Mouse (Mus musculus) kidney, embryonic 16.5 days (tissue): Measurements from ENCODE around the gene Tmed10. TPM values are rescaled to one million over a fixed set of nuclear protein-coding genes. Genes with fewer than 3 reads are reported as not detected.

Source experiments
- ATAC-seq: fragments of 200-750 bp; cut with Nextera tagmentation; 2 replicates; pipeline ENCODE4 v1.8.0; 2017; ENCODE audit warnings: moderate TSS enrichment; ENCODE audit not compliant: low FRiP score, low TSS enrichment
- H3K27ac ChIP-seq: fragments of 300-500 bp; sonication (generic); 2 replicates; pipeline ENCODE4 v1.5.1; 2014; ENCODE audit warnings: low read length
- H3K27me3 ChIP-seq: fragments of 300-500 bp; sonication (generic); 2 replicates; pipeline ENCODE4 v1.6.1; 2014; ENCODE audit warnings: low read length, control low read depth, mixed read lengths; ENCODE audit not compliant: insufficient read depth
- H3K36me3 ChIP-seq: fragments of 300-500 bp; sonication (generic); 2 replicates; pipeline ENCODE4 v1.6.1; 2014; ENCODE audit warnings: low read length, control low read depth, mixed read lengths; ENCODE audit not compliant: insufficient read depth
- H3K4me1 ChIP-seq: fragments of 300-500 bp; sonication (generic); 2 replicates; pipeline ENCODE4 v1.6.1; 2014; ENCODE audit warnings: low read length, control low read depth, mixed read lengths; ENCODE audit not compliant: insufficient read depth
- H3K4me2 ChIP-seq: fragments of 300-500 bp; sonication (generic); replicated peaks from 2 replicates; pipeline ENCODE4 v1.6.1; 2014; ENCODE audit warnings: low read depth, low read length
- H3K4me3 ChIP-seq: fragments of 300-500 bp; sonication (generic); 2 replicates; pipeline ENCODE4 v1.5.1; 2014; ENCODE audit warnings: mild to moderate bottlenecking, low read length
- H3K9ac ChIP-seq: fragments of 300-500 bp; sonication (generic); replicated peaks from 2 replicates; pipeline ENCODE4 v1.6.1; 2014; ENCODE audit warnings: low read length
- H3K9me3 ChIP-seq: fragments of 300-500 bp; sonication (generic); 2 replicates; pipeline ENCODE4 v1.6.1; 2016; ENCODE audit warnings: low read length, control low read depth
- WGBS: fragments of 180-500 bp; shearing (Covaris S2); extraction: QIAGEN DNeasy Blood & Tissue Kit; methylation state at CpG from one replicate; pipeline ENCODE4 v1.1.7; 2014; 5-methylcytosine and 5-hydroxymethylcytosine counted together
- polyA plus RNA-seq: library from polyadenylated mRNA; unstranded; fragments of >200 nt; fragmentation: Nextera tagmentation; extraction: Ambion mirVana; gene quantifications from 2 replicates; pipeline ENCODE4 v1.2.1, GENCODE M21; 2015

Gene Tmed10
- polyA plus RNA-seq, 1 experiment from 2014 or later: 350 TPM

DNA sequence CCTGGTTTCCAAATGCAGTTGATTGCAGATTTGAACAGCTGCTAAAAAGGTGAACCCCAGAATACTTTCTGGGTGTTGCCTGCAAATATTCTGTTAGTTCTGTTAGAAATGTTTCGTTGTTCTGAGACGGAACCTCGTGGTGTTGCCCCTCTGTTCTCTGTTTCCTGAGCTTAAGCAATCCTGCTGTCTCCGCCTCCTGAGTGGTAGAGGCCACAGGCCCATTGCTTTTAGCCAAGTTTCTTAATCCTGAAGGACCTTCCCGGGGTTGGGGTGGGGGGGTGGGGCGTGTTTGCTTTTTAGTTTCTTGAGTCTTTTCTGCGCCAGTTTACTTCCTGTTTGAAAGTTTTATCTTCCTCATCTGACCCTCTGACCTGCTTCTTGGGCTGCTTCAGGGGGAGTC, 19.3 kb upstream of the Tmed10 start:
- Histone ChIP-seq H3K36me3 (no peaks in the 10 kb centered on the region), H3K4me1 (no peaks in the 10 kb centered on the region), H3K4me2 (no peak overlapping the region), H3K9me3 (no peaks in the 10 kb centered on the region), H3K4me3 (no peak overlapping the region), H3K9ac (no peak overlapping the region), H3K27me3 (no peaks in the 10 kb centered on the region), H3K27ac (no peak overlapping the region)
- ATAC-seq: no peak
- WGBS: 58% methylated on average over 7 of the region's 7 CpGs

GRCm38 (mm10) chr12:85393526-85393925, 18.9 kb upstream of the Tmed10 start:
- WGBS: 85% methylated on average over 5 of the region's 5 CpGs
- Histone ChIP-seq H3K36me3 (no peaks in the 10 kb centered on the region), H3K4me3 (no peak overlapping the region), H3K27ac (no peak overlapping the region), H3K9ac (no peak overlapping the region), H3K27me3 (no peaks in the 10 kb centered on the region), H3K4me2 (no peak overlapping the region), H3K9me3 (no peaks in the 10 kb centered on the region), H3K4me1 (no peaks in the 10 kb centered on the region)
- ATAC-seq: no peak

DNA sequence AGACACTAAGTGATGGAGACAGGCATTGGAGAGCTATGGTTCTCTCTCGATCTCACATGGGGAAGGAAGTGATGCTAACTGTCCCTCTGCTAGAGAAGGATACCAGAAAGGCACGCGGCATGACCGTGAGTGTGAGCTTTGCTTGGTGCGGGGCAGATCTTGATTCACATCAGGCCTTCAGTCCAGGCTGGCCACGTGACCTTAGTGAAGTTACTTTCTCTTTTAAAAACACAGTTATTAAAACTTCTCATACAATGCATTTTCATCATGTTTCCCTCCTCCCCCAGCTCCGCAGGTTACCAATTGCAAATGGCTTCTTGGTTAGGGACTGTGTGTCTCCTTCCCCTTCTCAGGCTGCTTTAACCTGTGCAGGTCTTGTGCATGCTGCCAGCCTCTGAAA, 16.5 kb upstream of the Tmed10 start:
- Histone ChIP-seq H3K27me3 (no peaks in the 10 kb centered on the region), H3K36me3 (no peaks in the 10 kb centered on the region), H3K27ac (no peak overlapping the region), H3K9ac (no peak overlapping the region), H3K9me3 (no peaks in the 10 kb centered on the region), H3K4me3 (no peak overlapping the region), H3K4me1 (no peaks in the 10 kb centered on the region), H3K4me2 (no peak overlapping the region)
- no peak for ATAC-seq
- WGBS: 90% methylated on average over 7 of the region's 7 CpGs

- H3K9ac ChIP-seq: no peak overlapping the region
- 73% methylated on average over 15 of the region's 15 CpGs for WGBS
- H3K4me2 ChIP-seq: no peak overlapping the region
- no peak overlapping the region for H3K4me3 ChIP-seq
- H3K9me3 ChIP-seq: no peaks in the 10 kb centered on the region
- no peak overlapping the region for H3K27ac ChIP-seq
- no peaks in the 10 kb centered on the region for H3K36me3 ChIP-seq
- H3K27me3 ChIP-seq: no peaks in the 10 kb centered on the region
- no peaks in the 10 kb centered on the region for H3K4me1 ChIP-seq
- ATAC-seq: no peak
These were observed 14.8 kb upstream of the Tmed10 start for GRCm38 (mm10) chr12:85389204-85390185.

GRCm38 (mm10) chr12:85385995-85386375, 11.3 kb upstream of the Tmed10 start:
- 52% methylated on average over 5 of the region's 5 CpGs for WGBS
- H3K4me2 ChIP-seq: no peak overlapping the region
- ATAC-seq: no peak
- no peaks in the 10 kb centered on the region for H3K36me3 ChIP-seq
- H3K4me3 ChIP-seq: no peak overlapping the region
- no peaks in the 10 kb centered on the region for H3K9me3 ChIP-seq
- H3K27ac ChIP-seq: no peak overlapping the region
- H3K27me3 ChIP-seq: no peaks in the 10 kb centered on the region
- no peak overlapping the region for H3K9ac ChIP-seq
- no peaks in the 10 kb centered on the region for H3K4me1 ChIP-seq

DNA sequence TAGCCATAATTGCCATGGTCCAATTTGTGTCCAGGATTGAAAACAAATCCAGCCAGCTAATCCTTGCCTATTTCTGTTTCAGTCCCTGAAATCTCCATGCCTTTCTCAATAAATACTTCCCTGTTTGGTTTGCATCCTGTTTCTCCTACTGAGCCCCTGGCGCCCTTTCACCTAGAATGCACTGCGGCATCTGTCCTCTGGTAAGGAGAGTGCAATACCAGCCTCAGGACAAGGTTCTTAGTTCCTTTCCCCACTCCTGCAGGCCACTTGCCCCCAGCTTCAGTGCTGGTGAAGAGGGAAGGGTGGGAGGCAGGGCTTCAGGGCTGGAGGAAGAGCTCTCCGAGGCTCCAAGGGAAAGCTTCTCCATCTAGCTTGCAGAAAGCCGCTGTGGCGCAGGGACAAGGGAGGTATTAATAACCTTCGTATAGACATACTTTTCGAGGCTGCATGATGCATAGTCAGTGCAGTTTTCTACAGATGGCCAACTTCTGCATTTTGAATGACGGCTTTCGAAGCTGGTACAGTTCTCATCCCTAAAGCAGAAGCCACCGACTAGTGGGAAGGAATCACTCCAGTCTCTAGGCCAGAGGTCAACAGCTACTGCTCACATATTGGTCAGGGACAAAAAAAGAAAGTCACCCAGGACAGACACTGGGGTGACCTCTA, 10.8 kb upstream of the Tmed10 start:
- H3K9me3 ChIP-seq: no peaks in the 10 kb centered on the region
- no peaks in the 10 kb centered on the region for H3K4me1 ChIP-seq
- no peaks in the 10 kb centered on the region for H3K27me3 ChIP-seq
- H3K36me3 ChIP-seq: no peaks in the 10 kb centered on the region
- H3K4me2 ChIP-seq: no peak overlapping the region
- ATAC-seq: no peak
- H3K9ac ChIP-seq: no peak overlapping the region
- no peak overlapping the region for H3K27ac ChIP-seq
- H3K4me3 ChIP-seq: no peak overlapping the region
- WGBS: 73% methylated on average over 10 of the region's 10 CpGs

GRCm38 (mm10) chr12:85382761-85383680, 8.4 kb upstream of the Tmed10 start:
- Histone ChIP-seq H3K9me3 (no peaks in the 10 kb centered on the region), H3K4me3 (no peak overlapping the region), H3K9ac (no peak overlapping the region), H3K27ac (no peak overlapping the region), H3K4me2 (no peak overlapping the region), H3K27me3 (no peaks in the 10 kb centered on the region), H3K36me3 (no peaks in the 10 kb centered on the region), H3K4me1 (no peaks in the 10 kb centered on the region)
- WGBS: 73% methylated on average over 14 of the region's 14 CpGs
- no peak for ATAC-seq

GRCm38 (mm10) chr12:85381570-85381969, 6.9 kb upstream of the Tmed10 start:
- WGBS: 89% methylated on average over 6 of the region's 6 CpGs
- Histone ChIP-seq H3K4me2 (no peak overlapping the region), H3K27me3 (no peaks in the 10 kb centered on the region), H3K4me3 (no peak overlapping the region), H3K4me1 (no peaks in the 10 kb centered on the region), H3K27ac (no peak overlapping the region), H3K9ac (no peak overlapping the region), H3K9me3 (no peaks in the 10 kb centered on the region), H3K36me3 (no peaks in the 10 kb centered on the region)
- no peak for ATAC-seq

GRCm38 (mm10) chr12:85380942-85381341, 6.3 kb upstream of the Tmed10 start:
- H3K9ac ChIP-seq: no peak overlapping the region
- no peaks in the 10 kb centered on the region for H3K36me3 ChIP-seq
- H3K27me3 ChIP-seq: no peaks in the 10 kb centered on the region
- WGBS: 80% methylated on average over 7 of the region's 7 CpGs
- no peak overlapping the region for H3K4me3 ChIP-seq
- H3K4me2 ChIP-seq: no peak overlapping the region
- H3K4me1 ChIP-seq: no peaks in the 10 kb centered on the region
- no peak for ATAC-seq
- no peaks in the 10 kb centered on the region for H3K9me3 ChIP-seq
- H3K27ac ChIP-seq: no peak overlapping the region
